Mouse (Mus musculus): ENCODE results near the gene Bri3bp.

- no peak for TF ChIP-seq CTCF (IDR thresholded peaks at IDR 0.05; ENCODE audit: low read depth)
- no peak for TF ChIP-seq EP300 (IDR thresholded peaks at IDR 0.05; ENCODE audit: low read depth)
These were observed 32.5 kb upstream of the Bri3bp start for GRCm38 (mm10) chr5:125408842-125409241.
